Mouse (Mus musculus) testis, adult 2 months (tissue): ENCODE results near the gene Bhlhb9. TPM values are rescaled to one million over a fixed set of nuclear protein-coding genes. Genes with fewer than 3 reads are reported as not detected.

ENCODE experiments used
- H3K27ac ChIP-seq: fragments of 200-500 bp; 2 replicates; pipeline ENCODE4 v1.5.1; 2012; ENCODE audit warnings: low read depth, low read length; ENCODE audit not compliant: control insufficient read depth, insufficient read depth
- H3K27me3 ChIP-seq: fragments of 200-500 bp; 2 replicates; pipeline ENCODE4 v1.6.1; 2012; ENCODE audit warnings: mild to moderate bottlenecking, low read length, moderate library complexity; ENCODE audit not compliant: control insufficient read depth, insufficient read depth
- H3K36me3 ChIP-seq: fragments of 200-500 bp; 2 replicates; pipeline ENCODE4 v1.6.1; 2012; ENCODE audit warnings: mild to moderate bottlenecking, low read length; ENCODE audit not compliant: control insufficient read depth, insufficient read depth
- H3K4me1 ChIP-seq: fragments of 200-500 bp; 2 replicates; pipeline ENCODE4 v1.6.1; 2012; ENCODE audit warnings: low read length; ENCODE audit not compliant: control insufficient read depth, insufficient read depth
- H3K4me3 ChIP-seq: fragments of 200-500 bp; 2 replicates; pipeline ENCODE4 v1.5.1; 2012; ENCODE audit warnings: low read depth, mild to moderate bottlenecking, low read length, moderate library complexity, mixed read lengths; ENCODE audit not compliant: control insufficient read depth
- CTCF ChIP-seq: fragments of 200-500 bp; IDR thresholded peaks from 2 replicates; pipeline ENCODE4 v1.5.1; 2012; ENCODE audit warnings: low read depth, mild to moderate bottlenecking, inconsistent platforms, low read length, moderate library complexity; ENCODE audit not compliant: control insufficient read depth, insufficient read depth, insufficient replicate concordance
- POLR2A ChIP-seq: fragments of 200-500 bp; IDR thresholded peaks from 2 replicates; pipeline ENCODE4 v1.6.1; 2012; ENCODE audit warnings: low read depth, mild to moderate bottlenecking, inconsistent platforms, low read length, moderate library complexity; ENCODE audit not compliant: control insufficient read depth
- polyA plus RNA-seq: library from polyadenylated mRNA; depleted of rRNA; stranded (reverse); fragments of >200 nt; gene quantifications from 2 replicates; pipeline ENCODE4 v1.2.3, GENCODE M21; 2012; rRNA removed

Gene Bhlhb9
- polyA plus RNA-seq, 1 experiment = 2.0 TPM

GRCm38 (mm10) chrX:135925911-135926310 lies 128.5 kb downstream of the Bhlhb9 start:
- Histone ChIP-seq H3K36me3 (no peaks in the 10 kb centered on the region), H3K27me3 (no peaks in the 10 kb centered on the region), H3K27ac (no peak overlapping the region), H3K4me3 (no peak overlapping the region), H3K4me1 (no peaks in the 10 kb centered on the region)
- TF ChIP-seq POLR2A (no peak), CTCF (no peak)

- no peak overlapping the region for H3K27ac ChIP-seq
- no peak for TF ChIP-seq POLR2A
- TF ChIP-seq CTCF = no peak
- H3K4me3 ChIP-seq = no peak overlapping the region
- no peaks in the 10 kb centered on the region for H3K36me3 ChIP-seq
- no peaks in the 10 kb centered on the region for H3K4me1 ChIP-seq
- no peaks in the 10 kb centered on the region for H3K27me3 ChIP-seq
Measured at GRCm38 (mm10) chrX:135928588-135928987, 131.2 kb downstream of the Bhlhb9 start.

- TF ChIP-seq POLR2A (no peak), CTCF (no peak)
- H3K4me3 ChIP-seq = no peak overlapping the region
Measured at GRCm38 (mm10) chrX:135936452-135936851, 139.1 kb downstream of the Bhlhb9 start.

More at GRCm38 (mm10) chrX:135936452-135936851, 139.1 kb downstream of the Bhlhb9 start:
- no peaks in the 10 kb centered on the region for H3K36me3 ChIP-seq
- H3K4me1 ChIP-seq = no peaks in the 10 kb centered on the region
- no peak overlapping the region for H3K27ac ChIP-seq
- no peaks in the 10 kb centered on the region for H3K27me3 ChIP-seq

Other genes with a start within 250 kb of the Bhlhb9 start
- gene Nxf7, start 198.8 kb upstream of the Bhlhb9 start, polyA plus RNA-seq = 0.37 and 0.54 TPM in 2 replicates
- 8.3 and 11.8 TPM in 2 replicates for gene Prame, start 169.9 kb upstream of the Bhlhb9 start, polyA plus RNA-seq
- 13.4 and 19.5 TPM in 2 replicates for gene Tcp11x2, start 103.8 kb upstream of the Bhlhb9 start, polyA plus RNA-seq
- gene Tmsb15a, start 72.3 kb upstream of the Bhlhb9 start, polyA plus RNA-seq = 44.3 and 77.7 TPM in 2 replicates
- gene Armcx5, start 54.9 kb upstream of the Bhlhb9 start, polyA plus RNA-seq = 1.6 and 1.8 TPM in 2 replicates
- 6.5 and 8.3 TPM in 2 replicates for gene Gprasp1, start 54.9 kb upstream of the Bhlhb9 start, polyA plus RNA-seq
- 9.3 and 14.6 TPM in 2 replicates for gene Gprasp2, start 41.4 kb downstream of the Bhlhb9 start, polyA plus RNA-seq
- 4.9 and 7.1 TPM in 2 replicates for gene Arxes2, start 196.2 kb downstream of the Bhlhb9 start, polyA plus RNA-seq
- 0.33 and 0.38 TPM in 2 replicates for gene Arxes1, start 235.8 kb downstream of the Bhlhb9 start, polyA plus RNA-seq